In the genomic region with DNA sequence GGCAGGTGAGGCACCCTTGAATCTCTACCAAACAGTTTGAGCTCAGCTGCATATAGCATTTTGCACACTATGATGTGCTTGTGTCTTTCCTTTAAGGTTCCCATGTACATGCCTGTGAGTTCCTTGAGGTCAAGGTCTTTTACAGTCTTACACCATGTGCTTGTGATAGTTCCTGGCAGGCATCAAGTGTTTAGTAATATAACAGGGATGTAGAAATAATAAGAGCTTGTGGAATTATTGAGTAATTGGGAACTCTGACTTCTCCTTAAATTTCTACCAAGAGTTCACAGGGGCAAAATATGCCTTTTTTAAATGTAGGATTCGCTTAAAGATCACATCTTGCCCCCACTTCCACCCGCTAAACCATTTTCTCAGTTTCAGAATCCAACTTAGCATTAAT, we compare ENCODE assay signal across 15 mouse cellular contexts.
"Had no signal": no experiment of that assay in that cellular context is flagged by ENCODE, and none has a peak within 500 bp of the region (broad histone marks: within the 10 kb centered on the region; RNA-seq: fewer than 3 reads in every experiment).

No protein-coding gene starts in this region.

- H3K27ac ChIP-seq: kidney, embryonic 15.5 days; limb, embryonic 12.5 days; limb, embryonic 15.5 days; liver, embryonic 13.5 days had no signal

- H3K9ac ChIP-seq: kidney, embryonic 15.5 days; limb, embryonic 12.5 days; limb, embryonic 15.5 days; liver, embryonic 13.5 days; lung, embryonic 14.5 days had no signal

- H3K27me3 ChIP-seq: kidney, embryonic 15.5 days; limb, embryonic 12.5 days; limb, embryonic 15.5 days; liver, embryonic 13.5 days had no signal

- DNase-seq: kidney, adult 11 months; kidney, adult 8-10 months; kidney, postnatal 10 days; kidney, postnatal 36 days; left cerebral cortex, postnatal 4 days; liver, embryonic 13.5 days; lung, postnatal 4 days; midbrain, embryonic 14.5 days; thymus, adult 18-20 months; thymus, postnatal 36 days had no signal

- H3K4me3 ChIP-seq: kidney, embryonic 15.5 days; limb, embryonic 12.5 days; limb, embryonic 15.5 days; liver, embryonic 13.5 days had no signal

- H3K4me1 ChIP-seq: kidney, embryonic 15.5 days; limb, embryonic 12.5 days; limb, embryonic 15.5 days; liver, embryonic 13.5 days had no signal

- H3K36me3 ChIP-seq: kidney, embryonic 15.5 days; limb, embryonic 12.5 days; limb, embryonic 15.5 days; liver, embryonic 13.5 days had no signal

- H3K9me3 ChIP-seq: kidney, embryonic 15.5 days; limb, embryonic 12.5 days; limb, embryonic 15.5 days; liver, embryonic 13.5 days had no signal

- H3K4me2 ChIP-seq: kidney, embryonic 15.5 days; limb, embryonic 12.5 days; limb, embryonic 15.5 days; liver, embryonic 13.5 days; lung, embryonic 14.5 days; midbrain, embryonic 11.5 days had no signal
